Mouse (Mus musculus) liver, embryonic 16.5 days (tissue): ENCODE results near the gene Pnma3. TPM values are rescaled to one million over a fixed set of nuclear protein-coding genes. Genes with fewer than 3 reads are reported as not detected.
"Not testable (repeated sequence)": the region's sequence is repeated elsewhere in the genome, so short reads cannot be mapped to it uniquely, and the experiment has no call there.

ENCODE experiments used
- ATAC-seq: fragments of 200-750 bp; cut with Nextera tagmentation; 2 replicates; pipeline ENCODE4 v1.8.0; 2017; ENCODE audit warnings: low read depth, mild to moderate bottlenecking, moderate number of reproducible peaks, moderate library complexity
- H3K27ac ChIP-seq: fragments of 300-500 bp; sonication (generic); 2 replicates; pipeline ENCODE4 v1.5.1; 2014; ENCODE audit warnings: mild to moderate bottlenecking, low read length
- H3K27me3 ChIP-seq: fragments of 300-500 bp; sonication (generic); 2 replicates; pipeline ENCODE4 v1.6.1; 2014; ENCODE audit warnings: low read depth, low read length, mixed read lengths; ENCODE audit not compliant: control insufficient read depth, insufficient read depth
- H3K36me3 ChIP-seq: fragments of 300-500 bp; sonication (generic); 2 replicates; pipeline ENCODE4 v1.6.1; 2014; ENCODE audit warnings: mild to moderate bottlenecking; ENCODE audit not compliant: control insufficient read depth, insufficient read depth
- H3K4me1 ChIP-seq: fragments of 300-500 bp; sonication (generic); 2 replicates; pipeline ENCODE4 v1.6.1; 2014; ENCODE audit warnings: low read depth, low read length, mixed read lengths; ENCODE audit not compliant: control insufficient read depth
- H3K4me2 ChIP-seq: fragments of 300-500 bp; sonication (generic); 2 replicates; pipeline ENCODE4 v1.6.1; 2014; ENCODE audit warnings: low read depth, low read length, mixed read lengths
- H3K4me3 ChIP-seq: fragments of 300-500 bp; sonication (generic); 2 replicates; pipeline ENCODE4 v1.5.1; 2014; ENCODE audit warnings: low read depth, mild to moderate bottlenecking, low read length
- H3K9ac ChIP-seq: fragments of 300-500 bp; sonication (generic); 2 replicates; pipeline ENCODE4 v1.6.1; 2014; ENCODE audit warnings: low read depth, low read length
- H3K9me3 ChIP-seq: fragments of 300-500 bp; sonication (generic); replicated peaks from 2 replicates; pipeline ENCODE4 v1.6.1; 2016; ENCODE audit warnings: low read length; ENCODE audit not compliant: control insufficient read depth
- WGBS: fragments of 180-500 bp; shearing (Covaris S2); extraction: QIAGEN DNeasy Blood & Tissue Kit; methylation state at CpG from one replicate; pipeline ENCODE4 v1.1.7; 2014; ENCODE audit not compliant: insufficient replicate concordance; 5-methylcytosine and 5-hydroxymethylcytosine counted together
- polyA plus RNA-seq: library from polyadenylated mRNA; unstranded; fragments of >200 nt; fragmentation: Nextera tagmentation; extraction: Ambion mirVana; gene quantifications from 2 replicates; pipeline ENCODE4 v1.2.1, GENCODE M21; 2015

Pnma3 gene
- polyA plus RNA-seq, 1 experiment from 2014 or later, result not detected

- ATAC-seq, H3K4me3 ChIP-seq, H3K27me3 ChIP-seq, H3K9me3 ChIP-seq, H3K36me3 ChIP-seq, H3K27ac ChIP-seq, H3K9ac ChIP-seq, H3K4me2 ChIP-seq, H3K4me1 ChIP-seq: not testable (repeated sequence)
- WGBS, result 69% methylated on average over 3 of the region's 5 CpGs
Measured at GRCm38 (mm10) chrX:73066765-73067312, 2.3 kb downstream of the Pnma3 start.

GRCm38 (mm10) chrX:73082267-73083055 is 17.9 kb downstream of the Pnma3 start, which contains the start of gene Xlr4a:
Xlr4a (minus strand) TSS chrX:73082478.
- not testable (repeated sequence) for H3K9ac ChIP-seq, ATAC-seq
- 46% methylated on average over 19 of the region's 19 CpGs for WGBS

GRCm38 (mm10) chrX:73096941-73097508 is 32.4 kb downstream of the Pnma3 start, which contains the start of gene Xlr3a:
Xlr3a (minus strand) TSS chrX:73097095.
- H3K9ac ChIP-seq, H3K4me1 ChIP-seq, ATAC-seq, H3K4me3 ChIP-seq, H3K27me3 ChIP-seq, H3K4me2 ChIP-seq, H3K27ac ChIP-seq, H3K9me3 ChIP-seq, H3K36me3 ChIP-seq: not testable (repeated sequence)
- 59% methylated on average over 12 of the region's 13 CpGs for WGBS

More at GRCm38 (mm10) chrX:73082267-73083055, 17.9 kb downstream of the Pnma3 start, which contains the start of gene Xlr4a:
- H3K4me3 ChIP-seq, H3K27ac ChIP-seq, H3K4me1 ChIP-seq, H3K9me3 ChIP-seq, H3K36me3 ChIP-seq, H3K27me3 ChIP-seq, H3K4me2 ChIP-seq: not testable (repeated sequence)

DNA sequence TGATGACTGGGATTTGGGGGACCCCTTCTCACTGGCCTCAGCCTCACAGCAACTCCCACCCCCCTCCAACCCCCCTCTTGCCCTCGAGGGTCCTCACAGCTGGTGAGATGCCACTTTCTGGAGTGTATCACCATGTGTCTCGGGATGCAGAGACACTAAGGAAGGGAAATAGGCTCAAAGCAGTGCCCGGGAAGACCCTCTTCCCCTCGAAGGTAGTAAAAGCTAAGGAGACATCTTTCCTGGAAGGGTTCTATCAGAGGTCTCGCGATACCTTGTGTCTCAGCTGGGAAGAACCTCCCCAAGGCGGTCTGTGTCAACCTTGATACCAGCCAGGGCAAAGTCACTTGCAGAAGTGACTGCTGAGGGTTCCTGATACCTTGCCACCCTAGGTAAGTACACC is 52.2 kb downstream of the Pnma3 start, which contains the start of gene Gm14685:
Gene Gm14685 (plus strand): TSS at position 301 of the 400 bp plus-strand sequence.
- H3K9ac ChIP-seq, H3K27me3 ChIP-seq, H3K4me1 ChIP-seq, H3K4me3 ChIP-seq, H3K9me3 ChIP-seq, H3K36me3 ChIP-seq, ATAC-seq, H3K4me2 ChIP-seq, H3K27ac ChIP-seq: not testable (repeated sequence)
- WGBS, result no CpG with 5 or more reads among the region's 7 CpGs

Other genes starting within 250 kb of the Pnma3 start
- gene Gabrq, start 239.6 kb upstream of the Pnma3 start, polyA plus RNA-seq, result 0.02 and 0.05 TPM in 2 replicates
- gene Cetn2, start 146.4 kb upstream of the Pnma3 start, polyA plus RNA-seq, result 21.4 and 23.0 TPM in 2 replicates
- 25.9 and 27.4 TPM in 2 replicates for gene Nsdhl, start 146.2 kb upstream of the Pnma3 start, polyA plus RNA-seq
- gene Zfp185, start 77.4 kb upstream of the Pnma3 start, polyA plus RNA-seq, result 0.98 and 1.1 TPM in 2 replicates
- gene Pnma5, start 27.7 kb upstream of the Pnma3 start, polyA plus RNA-seq, result 0.04 TPM in 1 of 2 replicates, not detected in the other
- 0.97 and 1.1 TPM in 2 replicates for gene Xlr4a, start 17.7 kb downstream of the Pnma3 start, polyA plus RNA-seq
- gene Xlr3a, start 32.3 kb downstream of the Pnma3 start, polyA plus RNA-seq, result 3.6 and 3.8 TPM in 2 replicates
- 0.21 and 0.44 TPM in 2 replicates for gene Gm14685, start 52.3 kb downstream of the Pnma3 start, polyA plus RNA-seq
- gene Xlr5b, start 84.0 kb downstream of the Pnma3 start, polyA plus RNA-seq, result not detected in 2 replicates
- 0.25 and 0.53 TPM in 2 replicates for gene DXBay18, start 84.7 kb downstream of the Pnma3 start, polyA plus RNA-seq
- gene Spin2d, start 112.2 kb downstream of the Pnma3 start, polyA plus RNA-seq, result not detected in 2 replicates
- gene Xlr3b, start 127.4 kb downstream of the Pnma3 start, polyA plus RNA-seq, result 2.2 TPM in 2 replicates
- gene Xlr4b, start 149.5 kb downstream of the Pnma3 start, polyA plus RNA-seq, result 1.3 and 1.4 TPM in 2 replicates
- 3.0 and 3.1 TPM in 2 replicates for gene F8a, start 163.5 kb downstream of the Pnma3 start, polyA plus RNA-seq
- gene Xlr4c, start 178.3 kb downstream of the Pnma3 start, polyA plus RNA-seq, result 0.29 and 0.35 TPM in 2 replicates
- gene Xlr3c, start 200.6 kb downstream of the Pnma3 start, polyA plus RNA-seq, result not detected in 2 replicates
- 0.09 TPM in 1 of 2 replicates, not detected in the other for gene Xlr5a, start 228.2 kb downstream of the Pnma3 start, polyA plus RNA-seq
- gene Xlr5c, start 228.2 kb downstream of the Pnma3 start, polyA plus RNA-seq, result not detected in 2 replicates